Mouse (Mus musculus) thymus, postnatal 25 days (tissue): Measurements from ENCODE around the gene Acot3.
"Not testable (repeated sequence)": the region's sequence is repeated elsewhere in the genome, so short reads cannot be mapped to it uniquely, and the experiment has no call there.

Source experiments
- DNase-seq: peaks from one replicate; pipeline ENCODE4 v3.0.0; 2022

Acot3 gene

DNA sequence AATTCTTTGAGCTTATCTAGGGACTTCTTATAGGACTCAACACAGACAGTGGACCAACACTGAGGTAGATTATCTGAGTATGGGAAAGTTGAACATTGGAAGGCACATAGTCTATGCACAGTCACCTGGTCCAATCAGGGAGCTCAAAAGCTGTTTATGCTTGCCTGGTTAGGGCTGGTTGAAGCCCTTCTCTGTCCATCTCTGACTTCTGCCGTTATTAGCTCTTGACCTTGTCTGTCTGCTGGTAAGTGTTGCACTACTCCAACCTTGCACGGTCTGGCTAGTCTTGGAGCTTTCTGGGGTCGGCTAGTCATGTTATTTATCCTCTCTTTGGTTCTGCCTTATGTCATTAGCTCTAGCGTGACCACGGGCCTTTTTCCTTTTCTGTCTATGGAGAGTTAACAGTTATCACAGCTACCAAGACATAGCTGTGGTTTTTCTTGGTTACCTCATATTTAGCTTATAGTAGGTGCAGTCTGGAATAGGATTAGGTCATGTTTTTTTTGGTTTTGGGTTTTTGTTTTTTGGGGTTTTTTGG is at the start of gene Acot3:
Gene Acot3 (plus strand): TSS at position 208 of the 538 bp plus-strand sequence.
- no peak for DNase-seq

DNA sequence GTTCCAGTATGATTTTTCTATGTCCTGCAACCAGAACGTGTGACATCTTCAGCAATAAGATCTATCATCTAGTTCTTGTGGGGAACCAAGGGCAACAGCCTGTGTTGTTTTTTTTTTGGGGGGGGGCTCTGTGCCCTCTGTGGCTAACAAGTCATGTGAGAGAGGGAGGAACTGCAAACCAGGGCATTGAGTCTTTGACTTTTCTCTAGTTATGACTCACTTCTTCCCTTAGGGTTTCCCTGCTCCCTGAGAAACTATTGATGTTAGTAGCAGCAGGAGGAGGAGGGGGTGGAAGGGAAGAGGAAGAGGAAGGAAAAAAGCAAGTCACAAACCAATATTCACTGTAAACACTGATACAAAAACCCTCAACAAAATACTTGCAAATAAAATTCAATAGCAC is 48.1 kb upstream of the Acot3 start:
- no peak for DNase-seq

DNA sequence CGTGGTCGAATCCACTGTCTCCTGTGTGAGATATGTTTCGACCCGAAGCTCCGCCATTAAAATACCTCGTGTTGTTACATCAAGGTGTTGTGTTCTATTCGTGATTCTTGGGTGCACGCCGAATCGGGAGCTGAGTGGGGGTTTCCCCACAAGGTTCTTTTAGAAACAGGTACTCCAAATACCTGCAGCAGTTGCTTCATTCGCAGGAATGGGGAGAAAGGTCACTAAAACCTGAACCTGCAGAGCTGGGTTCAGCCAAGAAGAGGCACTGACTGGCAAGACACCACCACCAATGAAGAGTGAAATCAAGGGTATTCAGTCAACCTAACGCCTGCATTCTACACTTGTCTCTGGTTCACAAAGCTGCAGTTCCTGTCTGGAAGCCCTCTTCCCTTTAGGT is 43.7 kb upstream of the Acot3 start:
- no peak for DNase-seq

DNA sequence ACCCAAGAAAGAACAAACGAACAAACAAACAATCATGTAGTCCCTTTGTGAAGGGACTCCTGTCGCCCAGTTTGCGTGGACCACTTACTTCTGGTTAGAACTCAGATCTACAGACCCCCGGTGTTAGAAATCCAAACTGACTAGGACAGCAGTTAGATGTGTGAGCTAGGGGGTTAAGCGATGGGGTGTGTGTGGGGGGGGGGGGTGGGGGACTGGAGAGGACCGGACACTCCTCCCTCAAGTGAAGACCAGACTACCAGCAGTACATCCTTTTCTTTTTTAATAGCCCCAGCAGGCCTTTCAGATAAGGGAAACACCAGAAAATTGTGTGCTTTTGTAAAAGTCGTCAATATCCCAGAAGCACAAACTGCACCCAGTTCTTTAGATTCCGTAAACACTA is 43.2 kb upstream of the Acot3 start:
- DNase-seq: no peak

DNA sequence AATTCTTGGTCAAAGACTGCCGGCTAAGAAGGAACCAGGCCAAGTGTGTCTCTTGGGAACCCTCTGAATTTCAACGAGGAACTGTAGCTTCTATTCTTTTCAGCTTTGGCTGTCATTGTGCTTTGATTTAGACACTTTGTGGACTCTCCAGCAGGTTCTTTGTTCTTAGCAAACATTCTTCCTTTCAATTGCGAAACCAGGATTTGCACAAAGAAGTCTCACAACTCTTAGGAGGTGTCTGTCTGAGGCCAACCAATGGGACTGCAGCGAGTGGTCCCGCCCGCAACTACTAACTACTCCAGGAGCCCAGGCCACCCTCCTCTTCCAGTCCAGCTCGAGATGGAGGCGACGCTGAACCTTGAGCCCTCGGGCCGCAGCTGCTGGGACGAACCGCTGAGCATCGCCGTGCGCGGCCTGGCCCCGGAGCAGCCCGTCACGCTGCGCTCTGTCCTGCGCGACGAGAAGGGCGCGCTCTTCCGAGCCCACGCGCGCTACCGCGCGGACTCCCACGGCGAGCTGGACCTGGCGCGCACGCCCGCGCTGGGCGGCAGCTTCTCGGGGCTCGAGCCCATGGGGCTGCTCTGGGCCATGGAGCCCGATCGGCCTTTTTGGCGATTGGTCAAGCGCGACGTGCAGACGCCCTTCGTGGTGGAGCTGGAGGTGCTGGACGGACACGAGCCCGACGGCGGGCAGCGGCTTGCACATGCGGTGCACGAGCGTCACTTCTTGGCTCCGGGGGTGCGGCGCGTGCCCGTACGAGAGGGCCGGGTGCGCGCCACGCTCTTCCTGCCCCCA is 42.6 kb upstream of the Acot3 start, which contains the start of gene Acot1:
Gene Acot1 (plus strand): TSS at position 320 of the 795 bp plus-strand sequence.
- DNase-seq: peak; percentile 42

DNA sequence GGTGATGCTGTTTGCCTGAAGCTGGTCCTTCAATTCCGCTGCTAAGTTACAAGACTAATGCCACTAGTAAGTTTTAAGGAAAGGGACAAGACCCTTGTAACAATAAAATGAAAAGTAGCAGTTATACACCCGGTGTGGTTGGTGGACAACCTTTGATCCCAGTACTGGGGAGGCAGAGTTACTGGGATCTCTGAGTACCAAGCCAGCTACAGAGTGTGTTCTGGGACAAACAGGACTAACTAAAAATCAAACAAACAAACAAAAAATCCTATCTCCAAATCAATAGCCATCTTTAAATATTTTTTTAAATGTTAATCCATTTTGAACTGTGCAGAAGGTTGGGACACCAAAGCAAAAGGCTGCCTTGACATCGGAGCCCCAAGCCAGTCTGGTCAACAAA is 41.7 kb upstream of the Acot3 start:
- no peak for DNase-seq

DNA sequence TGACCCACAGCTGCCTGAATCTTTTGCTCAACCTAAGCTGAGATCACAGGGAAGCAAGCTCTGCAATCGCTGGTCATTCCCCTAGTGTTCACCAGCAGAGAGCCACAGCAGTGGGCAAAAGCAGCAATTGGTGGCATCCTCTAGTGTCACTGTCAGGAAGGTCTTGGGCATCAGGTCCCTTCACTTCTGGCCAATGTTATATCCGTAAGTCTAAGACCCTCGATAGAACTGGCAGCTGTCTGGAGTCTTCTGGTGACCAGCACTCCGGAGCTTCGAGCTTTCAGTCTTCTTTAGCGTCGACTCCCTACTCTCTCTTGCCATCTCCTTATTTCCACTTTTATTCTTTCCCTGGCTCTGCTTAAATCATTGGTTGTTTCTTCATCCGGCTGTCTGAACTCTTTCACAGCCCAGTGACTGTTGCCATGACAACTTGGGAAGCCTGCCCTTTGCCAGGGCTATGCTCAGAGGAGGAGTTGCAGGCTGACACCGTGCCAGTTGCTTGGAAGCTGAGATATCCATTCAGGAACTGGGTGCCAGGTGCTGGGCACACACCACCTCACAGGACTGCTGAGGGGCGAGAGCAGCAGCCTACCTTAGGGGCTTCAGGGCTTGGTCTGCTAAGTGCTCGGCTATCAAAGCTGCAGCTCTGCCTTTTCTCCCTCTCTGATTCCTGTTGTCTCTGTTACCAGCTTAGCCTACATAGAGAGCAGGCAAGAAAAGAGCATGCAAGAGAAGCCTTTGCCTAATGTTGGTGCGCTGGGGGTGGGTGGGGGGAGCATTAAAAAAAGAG is 40.5 kb upstream of the Acot3 start:
- DNase-seq: no peak

DNA sequence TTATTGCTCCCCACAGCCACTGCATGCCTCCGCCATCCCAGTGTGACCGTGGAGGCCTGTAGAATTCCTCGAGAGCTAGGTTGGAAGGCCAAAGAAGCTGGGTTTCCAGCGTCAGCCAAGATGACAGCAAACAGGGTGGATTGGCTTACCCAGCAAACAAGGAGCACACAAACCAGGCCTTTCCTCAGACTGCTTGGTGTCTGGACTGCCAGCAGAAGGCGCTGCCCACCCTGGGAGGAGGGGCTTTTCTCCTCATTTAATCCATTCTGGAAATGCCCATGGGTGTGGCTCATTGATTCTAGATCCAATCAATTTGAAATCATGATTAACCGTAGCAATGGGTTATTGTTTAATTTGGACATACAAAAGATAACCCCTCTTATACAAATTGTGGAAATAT is 38.8 kb upstream of the Acot3 start:
- no peak for DNase-seq

DNA sequence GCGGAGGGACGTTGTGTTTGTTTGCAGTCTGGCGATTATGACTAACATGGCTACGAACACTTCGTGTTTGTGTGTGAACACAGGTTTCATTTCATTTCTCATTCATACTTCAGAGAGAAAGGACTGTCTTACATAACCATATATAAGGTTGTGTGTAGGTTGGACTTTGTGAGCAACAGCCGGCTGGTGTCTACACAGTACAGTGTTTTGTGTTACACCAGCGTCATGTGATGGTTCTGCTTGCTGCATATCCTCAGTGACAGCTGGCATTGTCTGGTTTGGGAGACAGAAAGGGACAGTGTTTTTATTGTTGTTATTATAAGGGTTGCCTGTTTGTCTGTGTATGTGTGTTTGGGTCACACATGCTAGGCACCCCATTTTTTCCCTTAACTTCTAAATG is 38.2 kb upstream of the Acot3 start:
- no peak for DNase-seq

DNA sequence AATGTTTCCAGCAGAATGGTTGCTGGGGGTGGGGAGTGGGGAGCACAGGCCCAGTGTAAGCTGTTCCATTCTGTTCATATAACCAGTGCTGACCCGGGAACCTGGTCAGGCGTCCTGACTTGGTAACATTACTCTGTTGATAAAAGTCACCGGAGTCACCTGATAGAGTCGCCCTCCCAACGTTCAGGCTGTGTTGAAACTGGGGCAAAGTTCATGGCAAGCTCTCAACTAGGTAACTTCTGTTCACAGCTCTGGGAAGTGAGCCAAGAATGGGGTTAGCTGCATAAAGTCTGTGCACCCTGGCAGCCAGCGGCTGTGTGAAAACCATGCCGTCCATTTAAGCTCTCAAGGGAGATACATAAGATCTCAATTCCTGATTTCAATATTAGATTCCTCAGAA is 31.4 kb upstream of the Acot3 start:
- DNase-seq: not testable (repeated sequence)

DNA sequence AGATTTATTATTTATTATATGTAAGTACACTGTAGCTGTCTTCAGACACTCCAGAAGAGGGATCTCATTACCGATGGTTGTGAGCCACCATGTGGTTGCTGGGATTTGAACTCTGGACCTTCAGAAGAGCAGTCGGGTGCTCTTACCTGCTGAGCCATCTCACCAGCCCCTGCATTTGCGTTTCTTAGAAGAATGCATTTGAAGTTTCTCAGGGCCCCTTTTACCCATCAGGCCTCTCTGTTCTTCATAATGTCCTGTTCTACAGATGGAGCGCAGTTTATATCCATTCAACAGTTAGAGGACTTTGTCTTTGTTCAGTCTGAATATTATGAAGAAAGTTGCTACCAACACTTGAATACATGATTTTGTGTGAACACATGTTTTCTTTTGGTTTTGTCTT is 29.7 kb upstream of the Acot3 start:
- not testable (repeated sequence) for DNase-seq

DNA sequence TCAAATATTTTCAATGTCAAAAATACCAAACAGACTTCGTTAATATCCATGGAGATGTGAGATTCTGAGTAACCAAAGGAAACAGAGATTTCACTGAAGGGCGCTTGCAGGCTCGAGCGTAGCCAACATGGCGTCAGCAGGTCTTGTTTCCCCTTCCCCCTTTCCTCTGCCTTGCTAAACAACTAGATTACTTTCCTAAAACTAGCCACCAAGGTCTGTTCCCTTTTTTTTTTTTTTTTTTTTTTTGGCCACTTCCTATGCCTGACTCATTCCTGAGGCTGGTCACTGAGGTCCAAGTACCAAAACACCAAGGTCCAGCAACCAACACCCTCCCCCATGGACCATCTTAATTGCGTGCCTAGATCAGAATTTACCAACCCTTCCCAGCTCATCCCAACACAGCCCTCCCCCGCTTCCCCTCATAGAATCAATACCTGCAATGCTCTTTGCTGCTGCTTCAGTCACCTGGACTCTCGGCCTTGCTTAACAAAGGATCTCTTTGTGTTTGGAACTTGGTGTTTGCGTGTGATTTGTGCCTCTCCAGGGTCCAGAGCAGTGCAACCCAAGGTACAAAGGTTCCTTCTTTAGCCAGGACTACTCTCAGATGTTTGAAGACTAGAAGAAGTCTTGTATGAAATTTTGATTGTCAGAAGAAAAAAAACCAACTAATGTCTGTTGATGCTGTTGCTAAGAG is 28.7 kb upstream of the Acot3 start:
- DNase-seq: no peak

DNA sequence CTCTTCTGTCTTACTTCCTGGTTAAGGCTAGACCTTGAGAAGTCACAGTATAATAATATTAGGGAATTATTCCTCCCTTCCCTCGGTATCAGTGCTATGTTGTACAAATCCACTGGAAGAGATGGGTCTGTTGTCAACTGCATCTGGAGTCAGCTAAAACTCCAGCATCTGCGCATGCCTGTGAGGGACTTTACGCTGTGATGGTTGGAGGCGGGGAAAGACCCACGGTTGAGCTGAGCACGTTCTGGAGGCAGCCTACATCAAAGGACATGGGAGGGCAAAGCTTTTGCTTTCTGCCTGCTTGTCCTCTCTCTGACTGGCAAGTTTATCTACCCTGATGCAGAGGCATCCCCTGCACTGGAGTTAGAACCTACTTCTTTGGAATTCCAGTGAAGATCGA is 26.1 kb upstream of the Acot3 start:
- no peak for DNase-seq

DNA sequence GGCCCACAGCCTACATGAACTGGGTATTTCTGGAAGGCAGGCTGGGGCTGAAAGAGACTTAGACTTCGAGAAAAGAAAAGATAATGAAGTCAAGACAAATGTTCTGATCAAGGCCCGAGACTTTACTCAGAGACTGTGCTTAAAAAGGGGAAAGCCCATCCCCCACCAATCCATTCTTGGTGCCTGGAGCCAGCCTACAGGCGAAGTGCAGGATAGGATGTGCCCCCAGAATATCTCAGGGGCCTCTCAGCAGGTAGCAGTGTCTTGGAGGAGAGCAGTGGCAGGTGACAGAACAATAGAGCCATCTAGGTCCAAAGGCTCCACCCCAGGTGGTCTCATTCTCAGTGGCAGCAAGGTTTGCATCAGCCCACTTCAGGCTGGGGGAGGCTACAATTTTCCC is 23.6 kb upstream of the Acot3 start:
- not testable (repeated sequence) for DNase-seq

DNA sequence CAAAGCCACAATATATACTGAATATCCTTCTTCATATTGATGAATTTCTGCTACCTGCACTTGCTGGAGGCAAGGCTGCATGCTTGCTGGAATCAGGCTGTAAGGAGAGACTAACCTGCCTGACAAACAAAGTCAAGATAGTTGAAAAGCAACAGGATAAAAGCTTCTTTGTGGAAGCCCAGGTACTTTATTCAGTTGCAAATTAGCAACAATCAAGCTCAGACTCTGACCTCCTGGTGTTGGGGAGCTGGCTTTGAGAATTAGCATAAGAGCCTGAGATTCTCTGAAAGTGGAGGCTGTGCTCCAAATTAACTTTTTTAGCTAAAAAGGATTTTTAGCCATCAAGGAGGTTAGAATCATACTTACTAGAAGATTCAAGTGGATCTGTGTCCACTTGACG is 22.9 kb upstream of the Acot3 start:
- DNase-seq: not testable (repeated sequence)

DNA sequence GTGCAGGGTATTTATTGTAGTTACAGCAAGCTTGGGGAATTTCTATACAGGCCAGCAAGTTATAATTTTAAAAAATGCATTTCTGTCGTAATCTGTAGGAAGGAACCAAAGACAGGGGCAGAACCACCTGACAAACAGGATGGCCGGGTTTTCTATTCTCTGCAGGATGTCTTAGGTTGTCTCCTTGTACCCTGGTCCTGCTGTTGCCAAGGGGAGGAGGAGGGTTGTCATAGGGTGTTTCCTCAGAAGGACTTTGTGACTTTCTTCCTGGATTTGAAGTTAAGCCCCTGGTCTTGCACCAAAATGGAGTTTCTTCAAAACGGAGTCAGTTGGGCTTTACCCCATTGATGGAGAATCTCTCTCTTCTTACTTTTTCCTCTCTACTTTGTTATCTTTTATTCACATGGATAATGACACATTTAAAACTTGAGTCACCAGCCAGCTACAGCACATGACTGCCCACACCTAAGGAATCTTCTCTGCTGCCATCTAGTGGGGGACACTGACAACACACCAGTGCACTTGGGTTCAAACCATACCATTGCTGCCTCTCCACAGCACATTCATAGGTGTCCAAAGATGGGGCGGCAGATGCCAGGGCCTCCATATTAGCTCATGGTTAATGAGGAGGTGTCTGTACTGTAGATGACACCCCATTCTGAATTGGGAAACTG is 21.1 kb upstream of the Acot3 start:
- peak; percentile 73 for DNase-seq

DNA sequence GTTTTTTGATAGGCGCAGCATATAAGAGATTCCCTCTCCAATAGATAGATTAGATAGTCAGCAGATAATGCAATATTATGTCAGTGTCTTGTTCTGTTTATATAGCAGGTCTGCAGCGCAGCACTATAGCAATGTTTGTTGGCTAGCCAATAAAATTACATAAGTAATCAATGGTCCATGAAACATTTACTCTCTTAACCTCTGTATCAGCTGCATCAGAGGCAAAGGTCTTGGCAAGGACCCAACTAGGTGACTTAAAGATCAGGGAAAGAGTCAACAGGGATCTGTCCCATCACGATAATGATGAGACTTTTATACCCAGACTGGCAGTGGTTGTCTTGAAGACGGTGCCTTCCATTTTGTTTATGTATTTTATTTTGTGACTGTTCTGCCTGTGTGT is 19.1 kb upstream of the Acot3 start:
- DNase-seq: no peak

DNA sequence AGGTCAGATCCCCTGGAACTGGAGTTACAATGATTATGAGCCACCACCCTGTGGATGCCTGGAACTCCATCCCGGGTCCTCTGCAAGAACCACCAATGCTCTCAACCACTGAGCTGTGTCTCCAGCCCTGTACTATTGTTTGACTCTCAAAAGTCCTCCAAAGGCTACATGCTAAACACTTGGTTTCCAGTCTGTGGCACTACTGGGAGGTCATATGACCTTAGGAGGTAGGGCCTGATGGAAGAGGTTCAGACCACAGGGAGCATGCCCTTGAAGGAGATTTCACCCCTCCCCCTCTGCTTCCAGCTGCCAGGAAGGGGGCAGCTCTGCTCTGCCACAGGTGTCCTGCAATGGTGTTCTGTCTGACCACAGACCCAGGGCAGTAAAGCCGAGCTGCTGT is 18.6 kb upstream of the Acot3 start:
- not testable (repeated sequence) for DNase-seq

DNA sequence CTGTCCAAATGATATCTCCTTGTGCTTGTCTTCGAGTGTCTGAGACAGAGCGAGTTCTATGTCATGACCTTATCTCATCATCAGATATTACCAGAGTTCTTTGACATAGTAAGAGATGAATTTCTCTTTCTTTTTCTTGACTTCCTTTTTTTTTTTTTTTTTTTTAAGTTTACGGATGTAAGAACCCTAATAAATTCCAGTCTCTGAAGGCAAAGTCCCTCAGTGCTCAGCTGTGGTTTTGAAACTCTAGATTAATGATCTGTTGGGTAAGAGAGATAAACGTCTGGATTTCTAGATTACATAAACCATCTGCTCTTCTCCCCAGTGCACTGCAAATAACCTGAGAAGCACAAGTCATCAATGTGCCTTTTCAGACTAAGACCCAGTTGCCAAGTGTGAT is 17.8 kb upstream of the Acot3 start:
- DNase-seq: no peak

DNA sequence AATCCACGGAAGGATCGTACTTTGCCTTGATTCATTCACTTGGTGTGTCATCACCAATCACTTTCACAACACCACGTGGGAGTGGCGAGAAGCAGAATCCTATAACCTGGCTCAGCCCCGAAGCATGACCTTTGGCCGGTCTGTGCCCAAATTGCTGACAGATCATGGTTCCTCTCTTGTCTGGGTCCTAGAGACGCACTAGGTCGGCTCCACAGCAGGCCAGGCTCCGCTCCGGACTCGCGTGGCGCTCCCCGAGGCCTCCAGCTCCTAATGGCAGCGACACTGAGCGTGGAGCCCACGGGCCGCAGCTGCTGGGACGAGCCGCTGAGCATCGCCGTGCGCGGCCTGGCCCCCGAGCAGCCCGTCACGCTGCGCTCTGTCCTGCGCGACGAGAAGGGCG is 13.7 kb upstream of the Acot3 start, which contains the start of gene Acot4:
Gene Acot4 (plus strand): TSS at position 139 of the 400 bp plus-strand sequence.
- not testable (repeated sequence) for DNase-seq

DNA sequence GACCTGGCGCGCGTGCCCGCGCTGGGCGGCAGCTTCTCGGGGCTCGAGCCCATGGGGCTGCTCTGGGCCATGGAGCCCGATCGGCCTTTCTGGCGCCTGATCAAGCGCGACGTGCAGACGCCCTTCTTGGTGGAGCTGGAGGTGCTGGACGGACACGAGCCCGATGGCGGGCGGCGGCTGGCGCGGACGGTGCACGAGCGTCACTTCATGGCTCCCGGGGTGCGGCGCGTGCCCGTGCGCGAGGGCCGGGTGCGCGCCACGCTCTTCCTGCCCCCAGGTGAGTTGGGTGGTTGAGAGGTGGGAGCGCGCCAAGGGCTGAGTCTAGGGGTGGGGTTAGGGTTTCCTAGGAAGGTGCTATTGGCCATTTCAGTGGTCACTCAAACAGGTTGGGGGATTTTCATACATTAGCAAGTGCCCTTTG is 13.2 kb upstream of the Acot3 start, which contains the start of gene Gm49366:
Gene Gm49366 (plus strand): TSS at position 245 of the 421 bp plus-strand sequence.
- not testable (repeated sequence) for DNase-seq

DNA sequence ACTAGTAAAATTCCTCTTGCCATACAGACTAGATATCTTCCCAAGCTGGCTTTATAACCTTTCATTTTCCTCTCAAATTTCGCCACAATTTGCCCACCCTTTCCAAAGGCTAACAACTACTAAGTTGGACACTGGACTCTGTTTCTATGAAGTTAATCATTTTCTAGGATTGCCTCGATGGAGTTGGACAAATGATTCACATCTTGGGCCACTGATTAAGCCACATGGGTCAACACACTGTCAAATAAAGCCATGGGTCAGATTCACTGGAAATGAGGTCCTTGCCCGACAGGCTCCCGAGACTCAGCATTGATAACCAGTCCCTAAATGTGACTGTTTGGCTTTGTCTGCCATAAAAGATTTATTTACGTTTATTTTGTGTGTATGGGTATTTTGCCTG is 9.7 kb upstream of the Acot3 start:
- DNase-seq: no peak
